Mouse (Mus musculus): ENCODE measurements around the gene Ybey. TPM values are rescaled to one million over a fixed set of nuclear protein-coding genes. Genes with fewer than 3 reads are reported as not detected.
A peak's percentile ranks its signal among the peaks of the same experiment; 100 is the strongest.

Gene Ybey
- polyA plus RNA-seq (2014; fragmentation: Nextera tagmentation; extraction: Ambion mirVana): 5.7 and 6.1 TPM in 2 replicates

GRCm38 (mm10) chr10:76468203-76469162 is at the start of gene Ybey, which contains the start of gene Mcm3ap:
Ybey (minus strand) TSS chr10:76469114.
Mcm3ap (plus strand) TSS chr10:76468927.
- Histone ChIP-seq H3K9me3 (ENCODE audit: control insufficient read depth, low read length) (no peaks in the 10 kb centered on the region), H3K36me3 (ENCODE audit: control insufficient read depth, insufficient read depth, low read length) (peaks cover 7% of the 10 kb centered on the region), H3K27ac (ENCODE audit: low read depth, low read length) (peak within 1 kb of the TSS; percentile 82), H3K4me2 (peak within 1 kb of the TSS; percentile 60), H3K4me1 (ENCODE audit: control insufficient read depth, insufficient read depth, low read length) (no peaks in the 10 kb centered on the region; the same call in 1 of the 2 replicates), H3K9ac (ENCODE audit: low read length) (peak within 1 kb of the TSS; percentile 93), H3K4me3 (ENCODE audit: low read depth, low read length) (peak within 1 kb of the TSS; percentile 78), H3K27me3 (ENCODE audit: control insufficient read depth, insufficient read depth, low read length) (no peaks in the 10 kb centered on the region)
- DNase-seq (ENCODE audit: low spot score, missing footprints) (peak; percentile 99), ATAC-seq (ENCODE audit: low FRiP score) (peak; percentile 98)
- WGBS: 2% methylated on average over 55 of the region's 55 CpGs

GRCm38 (mm10) chr10:76512965-76513583 is 44.2 kb upstream of the Ybey start:
- Histone ChIP-seq H3K4me1 (ENCODE audit: control insufficient read depth, insufficient read depth, low read length) (no peaks in the 10 kb centered on the region), H3K27me3 (ENCODE audit: control insufficient read depth, insufficient read depth, low read length) (no peaks in the 10 kb centered on the region), H3K4me3 (ENCODE audit: low read depth, low read length) (no peak overlapping the region), H3K9me3 (ENCODE audit: control insufficient read depth, low read length) (no peaks in the 10 kb centered on the region), H3K9ac (ENCODE audit: low read length) (no peak overlapping the region), H3K36me3 (ENCODE audit: control insufficient read depth, insufficient read depth, low read length) (peaks cover 13% of the 10 kb centered on the region), H3K4me2 (no peak overlapping the region), H3K27ac (ENCODE audit: low read depth, low read length) (no peak overlapping the region)
- 47% methylated on average over 5 of the region's 5 CpGs for WGBS
- DNase-seq (ENCODE audit: low spot score, missing footprints) (peak; percentile 94), ATAC-seq (ENCODE audit: low FRiP score) (peak; percentile 83)

- Histone ChIP-seq H3K27ac (ENCODE audit: low read depth, low read length) (no peak overlapping the region), H3K4me2 (no peak overlapping the region), H3K4me3 (ENCODE audit: low read depth, low read length) (no peak overlapping the region), H3K9me3 (ENCODE audit: control insufficient read depth, low read length) (no peaks in the 10 kb centered on the region), H3K4me1 (ENCODE audit: control insufficient read depth, insufficient read depth, low read length) (no peaks in the 10 kb centered on the region), H3K9ac (ENCODE audit: low read length) (no peak overlapping the region), H3K36me3 (ENCODE audit: control insufficient read depth, insufficient read depth, low read length) (peaks cover 13% of the 10 kb centered on the region), H3K27me3 (ENCODE audit: control insufficient read depth, insufficient read depth, low read length) (no peaks in the 10 kb centered on the region)
- DNase-seq (ENCODE audit: low spot score, missing footprints) (peak; percentile 56), ATAC-seq (ENCODE audit: low FRiP score) (no peak)
- 93% methylated on average over 7 of the region's 7 CpGs for WGBS
Measured at GRCm38 (mm10) chr10:76505865-76506264, 37.0 kb upstream of the Ybey start.

- H3K36me3 ChIP-seq (ENCODE audit: control insufficient read depth, insufficient read depth, low read length): peaks cover 14% of the 10 kb centered on the region
- H3K4me1 ChIP-seq (ENCODE audit: control insufficient read depth, insufficient read depth, low read length): no peaks in the 10 kb centered on the region
- H3K27me3 ChIP-seq (ENCODE audit: control insufficient read depth, insufficient read depth, low read length): no peaks in the 10 kb centered on the region
- no peak overlapping the region for H3K9ac ChIP-seq (ENCODE audit: low read length)
- H3K27ac ChIP-seq (ENCODE audit: low read depth, low read length): no peak overlapping the region
- no peaks in the 10 kb centered on the region for H3K9me3 ChIP-seq (ENCODE audit: control insufficient read depth, low read length)
- ATAC-seq (ENCODE audit: low FRiP score) (no peak), DNase-seq (ENCODE audit: low spot score, missing footprints) (peak; percentile 37)
- no peak overlapping the region for H3K4me2 ChIP-seq
- H3K4me3 ChIP-seq (ENCODE audit: low read depth, low read length): no peak overlapping the region
- WGBS: 93% methylated on average over 11 of the region's 11 CpGs
Measured at GRCm38 (mm10) chr10:76504271-76504943, 35.5 kb upstream of the Ybey start.

DNA sequence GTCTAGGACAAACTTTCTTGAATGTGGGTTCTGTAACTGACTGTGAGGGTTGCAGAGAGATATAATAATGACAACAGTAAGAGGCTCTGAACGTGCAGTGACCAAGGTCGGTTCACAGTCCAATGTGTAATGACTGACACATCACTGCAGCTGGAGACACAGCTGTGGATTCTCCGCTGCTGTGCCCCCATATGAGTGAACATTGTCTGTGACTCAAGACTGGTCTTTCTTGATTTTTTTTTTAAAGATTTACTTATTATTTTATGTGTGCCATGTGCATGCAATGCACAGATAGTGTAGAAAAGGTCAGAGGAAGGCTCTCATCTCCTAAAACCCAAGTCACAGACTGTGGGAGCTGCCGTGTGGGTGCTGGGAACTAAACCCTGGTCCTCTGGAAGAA is 28.6 kb upstream of the Ybey start:
- Histone ChIP-seq H3K9ac (ENCODE audit: low read length) (no peak overlapping the region), H3K27ac (ENCODE audit: low read depth, low read length) (no peak overlapping the region), H3K4me2 (no peak overlapping the region), H3K36me3 (ENCODE audit: control insufficient read depth, insufficient read depth, low read length) (peaks cover 8% of the 10 kb centered on the region), H3K4me1 (ENCODE audit: control insufficient read depth, insufficient read depth, low read length) (no peaks in the 10 kb centered on the region), H3K4me3 (ENCODE audit: low read depth, low read length) (no peak overlapping the region), H3K9me3 (ENCODE audit: control insufficient read depth, low read length) (no peaks in the 10 kb centered on the region), H3K27me3 (ENCODE audit: control insufficient read depth, insufficient read depth, low read length) (no peaks in the 10 kb centered on the region)
- 91% methylated on average over 4 of the region's 4 CpGs for WGBS
- no peak for ATAC-seq (ENCODE audit: low FRiP score)
- peak; percentile 71 for DNase-seq (ENCODE audit: low spot score, missing footprints)

- ATAC-seq (ENCODE audit: low FRiP score) (no peak), DNase-seq (ENCODE audit: low spot score, missing footprints) (peak; percentile 72)
- Histone ChIP-seq H3K4me1 (ENCODE audit: control insufficient read depth, insufficient read depth, low read length) (no peaks in the 10 kb centered on the region), H3K9ac (ENCODE audit: low read length) (no peak overlapping the region), H3K9me3 (ENCODE audit: control insufficient read depth, low read length) (no peaks in the 10 kb centered on the region), H3K27me3 (ENCODE audit: control insufficient read depth, insufficient read depth, low read length) (no peaks in the 10 kb centered on the region), H3K27ac (ENCODE audit: low read depth, low read length) (no peak overlapping the region), H3K4me2 (no peak overlapping the region), H3K4me3 (ENCODE audit: low read depth, low read length) (no peak overlapping the region), H3K36me3 (ENCODE audit: control insufficient read depth, insufficient read depth, low read length) (peaks cover 8% of the 10 kb centered on the region)
- 96% methylated on average over 7 of the region's 7 CpGs for WGBS
Measured at GRCm38 (mm10) chr10:76496366-76496765, 27.5 kb upstream of the Ybey start.

DNA sequence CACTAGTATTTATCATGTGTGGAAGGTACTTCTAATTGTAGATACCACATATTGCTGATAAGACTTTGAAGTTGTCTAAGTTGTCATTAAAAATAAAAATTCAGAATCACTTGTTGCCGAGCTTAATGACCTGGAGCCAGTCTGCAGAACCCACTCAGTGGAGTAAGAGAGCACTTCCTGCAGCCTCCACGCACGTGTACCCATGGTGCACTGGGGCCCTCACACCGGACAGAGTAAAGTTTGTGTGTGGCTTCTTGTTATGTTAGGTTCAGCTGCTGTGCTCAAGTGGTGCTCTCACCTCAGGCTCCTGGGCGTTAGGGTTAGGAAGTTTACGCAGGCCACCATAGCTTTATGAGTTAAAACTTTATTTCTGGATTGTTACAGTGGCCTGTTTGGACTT is 26.6 kb upstream of the Ybey start:
- 96% methylated on average over 6 of the region's 6 CpGs for WGBS
- no peak for ATAC-seq (ENCODE audit: low FRiP score)

DNA sequence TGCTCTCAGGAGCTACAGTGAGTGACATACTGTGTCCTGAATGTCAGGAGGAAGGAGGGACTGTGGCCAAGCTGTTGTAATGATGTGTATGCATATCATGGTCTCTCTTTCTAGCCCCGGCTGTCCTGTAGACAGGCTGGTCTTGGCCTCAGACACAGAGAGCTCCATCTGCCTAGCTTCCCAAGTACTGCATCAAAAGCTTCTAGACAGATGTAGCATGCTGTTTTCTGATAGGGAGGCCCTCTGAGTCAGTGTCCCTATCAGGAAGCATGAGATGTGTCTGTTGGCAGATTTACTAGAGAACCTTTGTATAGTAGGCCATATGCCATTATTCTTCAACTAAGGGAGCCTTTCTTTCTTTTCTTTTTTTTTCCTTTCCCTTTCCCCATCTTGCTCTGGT is 24.6 kb upstream of the Ybey start:
- H3K9ac ChIP-seq (ENCODE audit: low read length): no peak overlapping the region
- H3K27ac ChIP-seq (ENCODE audit: low read depth, low read length): no peak overlapping the region
- WGBS: 80% methylated on average over 1 of the region's 1 CpGs
- H3K9me3 ChIP-seq (ENCODE audit: control insufficient read depth, low read length): no peaks in the 10 kb centered on the region
- no peaks in the 10 kb centered on the region for H3K27me3 ChIP-seq (ENCODE audit: control insufficient read depth, insufficient read depth, low read length)
- ATAC-seq (ENCODE audit: low FRiP score): no peak
- no peak overlapping the region for H3K4me3 ChIP-seq (ENCODE audit: low read depth, low read length)
- no peaks in the 10 kb centered on the region for H3K4me1 ChIP-seq (ENCODE audit: control insufficient read depth, insufficient read depth, low read length)
- no peak for DNase-seq (ENCODE audit: low spot score, missing footprints)
- no peak overlapping the region for H3K4me2 ChIP-seq
- H3K36me3 ChIP-seq (ENCODE audit: control insufficient read depth, insufficient read depth, low read length): peaks cover 17% of the 10 kb centered on the region

More for the DNA sequence above, 26.6 kb upstream of the Ybey start:
- no peak overlapping the region for H3K4me3 ChIP-seq (ENCODE audit: low read depth, low read length)
- H3K4me2 ChIP-seq: no peak overlapping the region
- H3K27ac ChIP-seq (ENCODE audit: low read depth, low read length): no peak overlapping the region
- H3K36me3 ChIP-seq (ENCODE audit: control insufficient read depth, insufficient read depth, low read length): peaks cover 8% of the 10 kb centered on the region
- peak; percentile 60 for DNase-seq (ENCODE audit: low spot score, missing footprints)
- no peaks in the 10 kb centered on the region for H3K4me1 ChIP-seq (ENCODE audit: control insufficient read depth, insufficient read depth, low read length)
- no peak overlapping the region for H3K9ac ChIP-seq (ENCODE audit: low read length)
- H3K9me3 ChIP-seq (ENCODE audit: control insufficient read depth, low read length): no peaks in the 10 kb centered on the region
- H3K27me3 ChIP-seq (ENCODE audit: control insufficient read depth, insufficient read depth, low read length): no peaks in the 10 kb centered on the region
